Mouse (Mus musculus) lung, postnatal 0 days (tissue): ENCODE measurements around the gene Rab4b.

Source experiments
- CTCF ChIP-seq: IDR thresholded peaks from 2 replicates; pipeline ENCODE4 v1.5.1; 2016; ENCODE audit warnings: antibody characterized with exemption, mild to moderate bottlenecking
- EP300 ChIP-seq: IDR thresholded peaks from 2 replicates; pipeline ENCODE4 v1.6.1; 2016; ENCODE audit warnings: antibody characterized with exemption, mild to moderate bottlenecking, control low read depth

- TF ChIP-seq EP300: no peak
- TF ChIP-seq CTCF: no peak
Measured at GRCm38 (mm10) chr7:27203730-27204449, 25.2 kb upstream of the Rab4b start.
